Mouse (Mus musculus) small intestine, adult 2 months (tissue): ENCODE data around the gene Atxn10.

Experiments
- CTCF ChIP-seq: fragments of 200-500 bp; IDR thresholded peaks from 2 replicates; pipeline ENCODE4 v1.5.1; 2012; ENCODE audit warnings: low read depth, mild to moderate bottlenecking, control low read depth, inconsistent platforms, low read length, moderate library complexity, mixed read lengths; ENCODE audit not compliant: insufficient replicate concordance, insufficient read length; ENCODE audit errors: extremely low read depth
- POLR2A ChIP-seq: fragments of 200-500 bp; IDR thresholded peaks from 2 replicates; pipeline ENCODE4 v1.6.1; 2012; ENCODE audit warnings: low read depth, mild to moderate bottlenecking, control low read depth, inconsistent platforms, low read length, moderate library complexity

DNA sequence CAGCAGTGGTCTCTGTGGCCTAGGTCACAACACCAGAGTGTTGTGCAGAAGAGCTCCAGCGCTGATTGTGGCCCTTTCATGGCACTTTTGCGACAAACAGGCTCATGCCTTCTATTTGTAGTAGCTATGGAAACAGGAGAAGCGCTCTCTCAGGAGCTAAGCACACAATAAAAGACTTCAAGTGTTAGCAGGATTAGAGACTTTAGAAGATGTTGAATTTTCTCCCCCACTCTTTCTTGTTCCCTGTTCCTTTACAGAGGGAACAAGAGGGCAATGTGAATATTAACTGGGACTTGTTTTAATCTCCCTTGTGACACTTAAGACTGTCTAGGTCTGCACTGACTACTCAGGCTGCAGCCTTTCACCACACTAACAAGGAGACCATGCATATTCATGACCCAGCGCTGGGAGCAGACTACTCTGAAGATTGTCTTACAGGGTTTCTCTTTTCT is 122.6 kb downstream of the Atxn10 start:
- TF ChIP-seq POLR2A (no peak), CTCF (no peak)
